ENCODE assay signal across 11 mouse cellular contexts in genomic region chr7:81139100-81139499, GRCm38 (mm10). TPM values are rescaled to one million over a fixed set of nuclear protein-coding genes. Genes with fewer than 3 reads are reported as not detected.
A peak's percentile ranks its signal among the peaks of the same experiment; 100 is the strongest.
DNase-seq lines count a peak whose midpoint lies in the region; ATAC-seq and TF ChIP-seq lines count a peak whose summit lies in the region.
"Had no signal": no experiment of that assay in that cellular context is flagged by ENCODE, and none has a peak within 500 bp of the region (broad histone marks: within the 10 kb centered on the region; RNA-seq: fewer than 3 reads in every experiment).

No protein-coding gene starts in this region.

- H3K36me3 ChIP-seq in heart, embryonic 16.5 days (ENCODE audit: control insufficient read depth, insufficient read depth): no peaks in the 10 kb centered on the region
- H3K36me3 ChIP-seq in lung, embryonic 14.5 days (ENCODE audit: insufficient read depth): no peaks in the 10 kb centered on the region
- no peaks in the 10 kb centered on the region for H3K36me3 ChIP-seq in midbrain, embryonic 11.5 days (ENCODE audit: control insufficient read depth, insufficient read depth, low read length)
- H3K36me3 ChIP-seq in forebrain, embryonic 12.5 days (replicated peaks): no peaks in the 10 kb centered on the region
- H3K36me3 ChIP-seq: intestine, embryonic 15.5 days; lung, embryonic 15.5 days had no signal

- peaks cover 9% of the 10 kb centered on the region for H3K4me1 ChIP-seq in heart, embryonic 16.5 days (ENCODE audit: control insufficient read depth, insufficient read depth, low read length)
- H3K4me1 ChIP-seq in lung, embryonic 14.5 days (ENCODE audit: insufficient read depth): peaks cover 3% of the 10 kb centered on the region
- H3K4me1 ChIP-seq in midbrain, embryonic 11.5 days (ENCODE audit: control insufficient read depth, insufficient read depth, low read length): no peaks in the 10 kb centered on the region; the same call in 1 of the 2 replicates
- H3K4me1 ChIP-seq in forebrain, embryonic 12.5 days: peaks cover 7% of the 10 kb centered on the region

- no peaks in the 10 kb centered on the region for H3K9me3 ChIP-seq in heart, embryonic 16.5 days (replicated peaks; ENCODE audit: control insufficient read depth, low read length)
- no peaks in the 10 kb centered on the region for H3K9me3 ChIP-seq in lung, embryonic 14.5 days (ENCODE audit: low read depth, low read length)
- H3K9me3 ChIP-seq in midbrain, embryonic 11.5 days (ENCODE audit: control insufficient read depth, low read length): no peaks in the 10 kb centered on the region
- H3K9me3 ChIP-seq in forebrain, embryonic 12.5 days: no peaks in the 10 kb centered on the region
- H3K9me3 ChIP-seq: intestine, embryonic 15.5 days; lung, embryonic 15.5 days had no signal

- H3K9ac ChIP-seq in heart, embryonic 16.5 days (ENCODE audit: low read length): no peak overlapping the region
- no peak overlapping the region for H3K9ac ChIP-seq in lung, embryonic 14.5 days
- H3K9ac ChIP-seq in midbrain, embryonic 11.5 days (ENCODE audit: low read length): no peak overlapping the region
- H3K9ac ChIP-seq in forebrain, embryonic 12.5 days: no peak overlapping the region
- H3K9ac ChIP-seq: intestine, embryonic 15.5 days; lung, embryonic 15.5 days had no signal

- no peak for TF ChIP-seq CTCF in lung, embryonic 14.5 days (IDR thresholded peaks at IDR 0.05; ENCODE audit: low read depth)

- WGBS in heart, embryonic 16.5 days: 63% methylated on average over 7 of the region's 7 CpGs
- 62% methylated on average over 7 of the region's 7 CpGs for WGBS in lung, embryonic 14.5 days
- 91% methylated on average over 7 of the region's 7 CpGs for WGBS in midbrain, embryonic 11.5 days
- 94% methylated on average over 7 of the region's 7 CpGs for WGBS in forebrain, embryonic 12.5 days

- H3K4me3 ChIP-seq in heart, embryonic 16.5 days (ENCODE audit: low read length): no peak overlapping the region
- no peak overlapping the region for H3K4me3 ChIP-seq in lung, embryonic 14.5 days (ENCODE audit: low read depth, low read length)
- H3K4me3 ChIP-seq in midbrain, embryonic 11.5 days (ENCODE audit: low read depth, low read length): no peak overlapping the region
- H3K4me3 ChIP-seq in forebrain, embryonic 12.5 days (replicated peaks): no peak overlapping the region
- H3K4me3 ChIP-seq: intestine, embryonic 15.5 days; lung, embryonic 15.5 days had no signal

- H3K27me3 ChIP-seq in heart, embryonic 16.5 days (ENCODE audit: control insufficient read depth, insufficient read depth, low read length): no peaks in the 10 kb centered on the region
- no peaks in the 10 kb centered on the region for H3K27me3 ChIP-seq in lung, embryonic 14.5 days (ENCODE audit: insufficient read depth, low read length)
- H3K27me3 ChIP-seq in midbrain, embryonic 11.5 days (ENCODE audit: control insufficient read depth, insufficient read depth, low read length): no peaks in the 10 kb centered on the region
- no peaks in the 10 kb centered on the region for H3K27me3 ChIP-seq in forebrain, embryonic 12.5 days
- H3K27me3 ChIP-seq: intestine, embryonic 15.5 days; lung, embryonic 15.5 days had no signal

- 0 out of 2 replicates have a peak, but pooled peaks have one; percentile 23 for ATAC-seq in heart, embryonic 16.5 days (replicated peaks; ENCODE audit: extremely low read depth, insufficient read depth, low FRiP score)
- ATAC-seq in lung, embryonic 14.5 days (ENCODE audit: insufficient read depth): no peak
- no peak for ATAC-seq in midbrain, embryonic 11.5 days (ENCODE audit: low FRiP score)
- no peak for ATAC-seq in forebrain, embryonic 12.5 days (ENCODE audit: low FRiP score)
- ATAC-seq: intestine, embryonic 15.5 days had no signal

- peak overlapping the region; percentile 64 for H3K27ac ChIP-seq in heart, embryonic 16.5 days (ENCODE audit: low read length)
- no peak overlapping the region for H3K27ac ChIP-seq in lung, embryonic 14.5 days (ENCODE audit: low read depth)
- no peak overlapping the region for H3K27ac ChIP-seq in midbrain, embryonic 11.5 days (ENCODE audit: low read depth, low read length)
- H3K27ac ChIP-seq in forebrain, embryonic 12.5 days: no peak overlapping the region
- H3K27ac ChIP-seq: intestine, embryonic 15.5 days; lung, embryonic 15.5 days had no signal

- no peak overlapping the region for H3K4me2 ChIP-seq in heart, embryonic 16.5 days (ENCODE audit: low read depth, low read length)
- no peak overlapping the region for H3K4me2 ChIP-seq in lung, embryonic 14.5 days
- H3K4me2 ChIP-seq in midbrain, embryonic 11.5 days: no peak overlapping the region
- H3K4me2 ChIP-seq in forebrain, embryonic 12.5 days: no peak overlapping the region
- H3K4me2 ChIP-seq: intestine, embryonic 15.5 days; lung, embryonic 15.5 days had no signal

- peak; percentile 81 for DNase-seq in gastrocnemius, adult 18-20 months (ENCODE audit: low spot score)
- DNase-seq in gastrocnemius, postnatal 10 days: no peak
- peak; percentile 80 for DNase-seq in adipocyte (ENCODE audit: low spot score)
- DNase-seq in lung, embryonic 14.5 days: peak; percentile 55
- no peak for DNase-seq in midbrain, embryonic 11.5 days (ENCODE audit: low spot score, missing footprints)
- no peak for DNase-seq in right cerebral cortex, adult 2 months (ENCODE audit: low spot score in 2 of 2)
- DNase-seq: thymus, postnatal 4 days had no signal

RNA-seq across cellular contexts. Expression of gene Slc28a1, which starts 24.5 kb away (rescaled TPM):
- under 1 TPM; 0.25 to 0.40 TPM for total RNA-seq in gastrocnemius, adult 18-20 months (2021)
- under 1 TPM; 0.28 to 0.34 TPM for total RNA-seq in gastrocnemius, postnatal 10 days (2021)
- 0.09 and 0.22 TPM in 2 replicates for polyA plus RNA-seq in heart, embryonic 16.5 days (2015; fragmentation: Nextera tagmentation; extraction: Ambion mirVana)
- polyA plus RNA-seq in lung, embryonic 14.5 days (2014; fragmentation: Nextera tagmentation; extraction: Ambion mirVana): not detected in 2 replicates
- 0.06 and 0.07 TPM in 2 replicates for polyA plus RNA-seq in midbrain, embryonic 11.5 days (2014; fragmentation: Nextera tagmentation; extraction: Ambion mirVana)
- not detected in 2 replicates for polyA plus RNA-seq in forebrain, embryonic 12.5 days (2016; fragmentation: Nextera tagmentation; extraction: Ambion mirVana)
- polyA plus RNA-seq: lung, embryonic 15.5 days had no signal

Comparison
In these comparisons a context has a peak if more than half of its experiments do, and no peak if none do; other contexts are left out.
1. DNase-seq: peak in gastrocnemius, adult 18-20 months (single experiment), adipocyte (single experiment) and lung, embryonic 14.5 days (single experiment); none in gastrocnemius, postnatal 10 days (single experiment), midbrain, embryonic 11.5 days (single experiment) and right cerebral cortex, adult 2 months (0 of 2).